Mouse (Mus musculus): Measurements from ENCODE around the gene Mical2.

The Mical2 gene

GRCm38 (mm10) chr7:112225615-112226262 is at the start of gene Mical2:
Gene Mical2 (plus strand): TSS chr7:112225856.
- peak; percentile 88 for DNase-seq (ENCODE audit: low read depth, low spot score)

- DNase-seq (ENCODE audit: low read depth, low spot score): no peak
Observed at GRCm38 (mm10) chr7:112176627-112177026, 49.0 kb upstream of the Mical2 start.

GRCm38 (mm10) chr7:112180235-112180705 is 45.4 kb upstream of the Mical2 start:
- peak; percentile 95 for DNase-seq (ENCODE audit: low read depth, low spot score)

- peak; percentile 91 for DNase-seq (ENCODE audit: low read depth, low spot score)
Observed at GRCm38 (mm10) chr7:112183258-112183841, 42.3 kb upstream of the Mical2 start.

- DNase-seq (ENCODE audit: low read depth, low spot score): no peak
Observed at GRCm38 (mm10) chr7:112184519-112185225, 41.0 kb upstream of the Mical2 start.

GRCm38 (mm10) chr7:112185226-112185745 is 40.4 kb upstream of the Mical2 start:
- no peak for DNase-seq (ENCODE audit: low read depth, low spot score)

- no peak for DNase-seq (ENCODE audit: low read depth, low spot score)
Observed at GRCm38 (mm10) chr7:112186871-112187270, 38.8 kb upstream of the Mical2 start.

GRCm38 (mm10) chr7:112187536-112188459 is 37.9 kb upstream of the Mical2 start:
- no peak for DNase-seq (ENCODE audit: low read depth, low spot score)

GRCm38 (mm10) chr7:112192237-112192636 is 33.4 kb upstream of the Mical2 start:
- no peak for DNase-seq (ENCODE audit: low read depth, low spot score)

GRCm38 (mm10) chr7:112192778-112193177 is 32.9 kb upstream of the Mical2 start:
- DNase-seq (ENCODE audit: low read depth, low spot score): no peak

- no peak for DNase-seq (ENCODE audit: low read depth, low spot score)
Observed at GRCm38 (mm10) chr7:112194286-112194685, 31.4 kb upstream of the Mical2 start.

- no peak for DNase-seq (ENCODE audit: low read depth, low spot score)
Observed at GRCm38 (mm10) chr7:112197461-112197860, 28.2 kb upstream of the Mical2 start.

GRCm38 (mm10) chr7:112199343-112199742 is 26.3 kb upstream of the Mical2 start:
- DNase-seq (ENCODE audit: low read depth, low spot score): no peak

- peak; percentile 62 for DNase-seq (ENCODE audit: low read depth, low spot score)
Observed at GRCm38 (mm10) chr7:112200761-112201160, 24.9 kb upstream of the Mical2 start.

- DNase-seq (ENCODE audit: low read depth, low spot score): peak; percentile 96
Observed at GRCm38 (mm10) chr7:112202194-112202593, 23.5 kb upstream of the Mical2 start.

- peak; percentile 83 for DNase-seq (ENCODE audit: low read depth, low spot score)
Observed at GRCm38 (mm10) chr7:112202843-112203242, 22.8 kb upstream of the Mical2 start.

- DNase-seq (ENCODE audit: low read depth, low spot score): no peak
Observed at GRCm38 (mm10) chr7:112203937-112204336, 21.7 kb upstream of the Mical2 start.

- peak; percentile 70 for DNase-seq (ENCODE audit: low read depth, low spot score)
Observed at GRCm38 (mm10) chr7:112204380-112204963, 21.2 kb upstream of the Mical2 start.

GRCm38 (mm10) chr7:112205513-112205912 is 20.1 kb upstream of the Mical2 start:
- no peak for DNase-seq (ENCODE audit: low read depth, low spot score)

GRCm38 (mm10) chr7:112207717-112208116 is 17.9 kb upstream of the Mical2 start:
- no peak for DNase-seq (ENCODE audit: low read depth, low spot score)
